Mouse (Mus musculus): ENCODE measurements around the gene Gm10718.
"Not testable (repeated sequence)": the region's sequence is repeated elsewhere in the genome, so short reads cannot be mapped to it uniquely, and the experiment has no call there.

Gm10718 gene

GRCm38 (mm10) chr9:3025653-3026052 is 2.3 kb downstream of the Gm10718 start:
- DNase-seq (ENCODE audit: low spot score): not testable (repeated sequence)

- not testable (repeated sequence) for DNase-seq (ENCODE audit: low spot score)
Measured at GRCm38 (mm10) chr9:3026136-3026535, 2.8 kb downstream of the Gm10718 start.

DNA sequence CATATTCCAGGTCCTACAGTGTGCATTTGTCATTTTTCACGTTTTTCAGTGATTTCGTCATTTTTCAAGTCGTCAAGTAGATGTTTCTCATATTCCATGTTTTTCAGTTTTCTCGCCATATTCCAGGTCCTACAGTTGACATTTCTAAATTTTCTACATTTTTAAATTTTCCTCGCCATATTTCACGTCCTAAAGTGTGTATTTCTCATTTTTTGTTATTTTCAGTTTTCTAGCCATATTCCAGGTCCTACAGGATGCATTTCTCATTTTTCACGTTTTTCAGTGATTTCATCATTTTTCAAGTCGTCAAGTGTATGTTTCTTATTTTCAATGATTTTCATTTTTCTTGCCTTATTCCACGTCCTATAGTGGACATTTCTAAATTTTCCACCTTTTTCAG is 3.4 kb downstream of the Gm10718 start:
- DNase-seq (ENCODE audit: low spot score): not testable (repeated sequence)

GRCm38 (mm10) chr9:3027200-3027599 is 3.9 kb downstream of the Gm10718 start:
- DNase-seq (ENCODE audit: low spot score): peak; percentile 63

DNA sequence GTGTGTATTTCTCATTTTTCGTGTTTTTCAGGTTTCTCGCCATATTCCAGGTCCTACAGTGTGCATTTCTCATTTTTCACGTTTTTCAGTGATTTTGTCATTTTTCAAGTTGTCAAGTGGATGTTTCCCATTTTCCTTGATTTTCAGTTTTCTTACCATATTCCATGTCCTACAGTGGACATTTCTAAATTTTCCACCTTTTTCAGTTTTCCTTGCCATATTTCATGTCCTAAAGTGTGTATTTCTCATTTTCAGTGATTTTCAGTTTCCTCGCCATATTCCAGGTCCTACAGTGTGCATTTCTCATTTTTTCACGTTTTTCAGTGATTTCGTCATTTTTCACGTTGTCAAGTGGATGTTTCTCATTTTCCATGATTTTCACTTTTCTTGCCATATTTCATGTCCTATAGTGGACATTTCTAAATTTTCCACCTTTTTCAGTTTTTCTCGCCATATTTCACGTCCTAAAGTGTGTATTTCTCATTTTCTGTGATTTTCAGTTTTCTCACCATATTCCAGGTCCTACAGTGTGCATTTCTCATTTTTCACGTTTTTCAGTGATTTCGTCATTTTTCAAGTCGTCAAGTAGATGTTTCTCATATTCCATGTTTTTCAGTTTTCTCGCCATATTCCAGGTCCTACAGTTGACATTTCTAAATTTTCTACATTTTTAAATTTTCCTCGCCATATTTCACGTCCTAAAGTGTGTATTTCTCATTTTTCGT is 6.1 kb downstream of the Gm10718 start:
- DNase-seq (ENCODE audit: low spot score): not testable (repeated sequence)

DNA sequence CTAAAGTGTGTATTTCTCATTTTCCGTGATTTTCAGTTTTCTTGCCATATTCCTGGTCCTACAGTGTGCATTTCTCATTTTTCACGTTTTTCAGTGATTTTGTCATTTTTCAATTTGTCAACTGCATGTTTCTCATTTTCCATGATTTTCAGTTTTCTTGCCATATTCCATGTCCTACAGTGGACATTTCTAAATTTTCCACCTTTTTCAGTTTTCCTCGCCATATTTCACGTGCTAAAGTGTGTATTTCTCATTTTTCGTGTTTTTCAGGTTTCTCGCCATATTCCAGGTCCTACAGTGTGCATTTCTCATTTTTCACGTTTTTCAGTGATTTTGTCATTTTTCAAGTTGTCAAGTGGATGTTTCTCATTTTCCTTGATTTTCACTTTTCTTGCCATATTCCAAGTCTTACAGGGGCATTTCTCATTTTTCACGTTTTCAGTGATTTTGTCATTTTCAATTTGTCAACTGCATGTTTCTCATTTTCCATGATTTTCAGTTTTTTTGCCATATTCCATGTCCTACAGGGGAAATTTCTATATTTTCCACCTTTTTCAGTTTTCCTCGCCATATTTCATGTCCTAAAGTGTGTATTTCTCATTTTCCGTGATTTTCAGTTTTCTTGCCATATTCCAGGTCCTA is 7.5 kb downstream of the Gm10718 start:
- peak; percentile 88 for DNase-seq (ENCODE audit: low spot score)

GRCm38 (mm10) chr9:3034299-3034698 is 11.0 kb downstream of the Gm10718 start, which contains the start of gene Gm17535:
Gene Gm17535, plus strand, starts transcription at chr9:3034599.
- DNase-seq (ENCODE audit: low spot score): not testable (repeated sequence)

GRCm38 (mm10) chr9:3036577-3036976 is 13.2 kb downstream of the Gm10718 start, which contains the start of gene Gm10715:
Gene Gm10715, plus strand, starts transcription at chr9:3036877.
- DNase-seq (ENCODE audit: low spot score): not testable (repeated sequence)

DNA sequence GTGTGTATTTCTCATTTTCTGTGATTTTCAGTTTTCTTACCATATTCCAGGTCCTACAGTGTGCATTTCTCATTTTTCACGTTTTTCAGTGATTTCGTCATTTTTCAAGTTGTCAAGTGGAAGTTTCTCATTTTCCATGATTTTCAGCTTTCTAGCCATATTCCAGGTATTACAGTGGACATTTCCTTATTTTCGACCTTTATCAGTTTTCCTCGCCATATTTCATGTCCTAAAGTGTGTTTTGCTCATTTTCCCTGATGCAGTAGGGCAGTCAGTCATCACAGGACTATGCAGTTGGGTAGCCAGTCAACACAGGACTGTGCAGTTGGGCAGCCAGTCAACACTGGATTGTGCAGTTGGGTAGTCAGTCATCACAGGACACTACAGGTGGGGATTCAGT is 14.8 kb downstream of the Gm10718 start:
- not testable (repeated sequence) for DNase-seq (ENCODE audit: low spot score)

Measured in embryo, embryonic 10 days (tissue).